Mouse (Mus musculus): Measurements from ENCODE around the gene Sptlc2. TPM values are rescaled to one million over a fixed set of nuclear protein-coding genes. Genes with fewer than 3 reads are reported as not detected.

Sptlc2 gene
- polyA plus RNA-seq, 1 experiment from 2014 or later: 131 TPM

DNA sequence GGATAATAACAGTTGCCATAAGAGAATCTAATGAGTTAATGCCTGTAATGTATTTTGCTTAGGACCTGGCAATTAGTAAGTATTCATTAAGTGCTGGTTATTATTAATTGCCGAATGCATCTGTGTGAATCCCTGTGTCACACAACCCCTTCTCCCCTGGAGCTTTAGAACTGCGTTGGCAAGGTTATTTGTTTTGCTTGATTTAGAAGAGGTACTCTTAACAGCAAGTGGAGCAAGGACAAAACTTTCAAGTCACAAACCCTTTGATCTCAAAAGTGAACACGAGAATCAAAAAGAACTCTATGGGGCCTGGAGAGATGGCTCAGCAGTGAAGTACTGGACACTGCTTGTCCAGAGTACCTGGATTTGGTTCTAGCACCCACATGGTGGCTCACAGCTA, 1.1 kb upstream of the Sptlc2 start:
- no peak for TF ChIP-seq CTCF (IDR thresholded peaks at IDR 0.05; ENCODE audit: low read depth)
- Histone ChIP-seq H3K27ac (peak overlapping the region; percentile 86; the same call in 1 of the 2 replicates), H3K4me2 (ENCODE audit: low read length) (peak overlapping the region; percentile 56; the same call in 1 of the 2 replicates), H3K27me3 (ENCODE audit: insufficient read depth, low read length) (no peaks in the 10 kb centered on the region), H3K9me3 (replicated peaks; ENCODE audit: low read length) (no peaks in the 10 kb centered on the region), H3K9ac (ENCODE audit: low read depth, low read length) (no peak overlapping the region), H3K4me1 (replicated peaks; ENCODE audit: insufficient read depth, low read length) (peaks cover 10% of the 10 kb centered on the region; the same call in 1 of the 2 replicates), H3K4me3 (replicated peaks; ENCODE audit: low read depth, low read length) (0 out of 2 replicates have a peak overlapping the region, but pooled peaks have one; percentile 42), H3K36me3 (ENCODE audit: insufficient read depth, low read length) (no peaks in the 10 kb centered on the region)
- DNase-seq (ENCODE audit: low spot score) (no peak), ATAC-seq (replicated peaks; ENCODE audit: low FRiP score, low read depth) (no peak)
- WGBS: 65% methylated on average over 3 of the region's 3 CpGs

DNA sequence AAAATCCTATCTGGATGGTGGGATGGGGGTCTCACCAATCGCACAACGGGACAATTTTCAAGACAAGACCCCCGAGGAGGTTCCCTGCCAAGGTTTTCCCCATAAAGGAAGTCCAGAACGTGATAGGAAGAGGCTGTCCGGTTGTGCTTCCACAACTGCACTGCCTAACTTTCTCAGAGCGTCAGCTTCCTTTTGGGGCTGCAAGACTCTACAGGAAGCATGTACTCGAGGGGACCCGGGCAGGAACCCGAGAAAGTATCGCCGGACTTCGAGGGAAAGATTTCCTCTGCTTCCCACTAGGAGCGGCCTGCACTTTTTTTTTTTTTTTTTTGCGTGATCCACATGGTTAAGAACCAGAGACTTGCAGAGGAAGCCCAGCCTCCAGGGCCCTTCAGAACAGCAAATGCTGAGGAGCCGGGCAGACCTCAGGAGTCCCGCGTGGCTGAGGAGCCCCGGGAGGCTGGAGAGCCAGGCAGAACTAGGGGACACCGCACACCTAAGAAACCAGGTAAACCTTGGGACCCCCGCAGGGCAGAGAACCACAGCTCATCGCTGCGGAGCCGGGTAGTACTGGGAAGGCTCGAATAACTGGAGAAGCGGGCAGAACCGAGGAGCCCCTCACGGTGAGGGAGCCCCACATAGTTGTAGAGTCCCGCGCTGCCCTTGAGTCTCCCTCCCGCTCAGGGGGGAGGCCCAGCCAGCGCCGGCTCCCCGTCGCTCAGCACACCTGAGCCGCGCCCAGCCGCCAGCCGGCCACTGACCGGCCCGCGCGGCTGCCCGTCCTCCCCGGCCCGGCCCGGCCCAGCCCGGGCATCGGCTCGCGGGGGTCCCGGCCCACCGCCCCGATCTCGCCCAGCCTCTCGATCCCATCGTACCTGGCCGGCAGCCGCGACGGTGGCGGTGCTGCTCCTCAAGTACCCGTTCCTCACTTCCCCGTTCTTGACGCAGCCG, 709 bp downstream of the Sptlc2 start:
- peak overlapping the region; percentile 85 for H3K4me2 ChIP-seq (ENCODE audit: low read length)
- no peaks in the 10 kb centered on the region for H3K36me3 ChIP-seq (ENCODE audit: insufficient read depth, low read length)
- WGBS: under 1% methylated on average over 60 of the region's 65 CpGs
- H3K4me1 ChIP-seq (replicated peaks; ENCODE audit: insufficient read depth, low read length): peaks cover 10% of the 10 kb centered on the region; the same call in 1 of the 2 replicates
- no peak for TF ChIP-seq CTCF (IDR thresholded peaks at IDR 0.05; ENCODE audit: low read depth)
- H3K27me3 ChIP-seq (ENCODE audit: insufficient read depth, low read length): no peaks in the 10 kb centered on the region
- H3K27ac ChIP-seq: peak overlapping the region; percentile 94
- DNase-seq (ENCODE audit: low spot score) (peak; percentile 55), ATAC-seq (replicated peaks; ENCODE audit: low FRiP score, low read depth) (peak; percentile 44)
- no peaks in the 10 kb centered on the region for H3K9me3 ChIP-seq (replicated peaks; ENCODE audit: low read length)
- H3K4me3 ChIP-seq (replicated peaks; ENCODE audit: low read depth, low read length): peak overlapping the region; percentile 98
- H3K9ac ChIP-seq (ENCODE audit: low read depth, low read length): peak overlapping the region; percentile 94

DNA sequence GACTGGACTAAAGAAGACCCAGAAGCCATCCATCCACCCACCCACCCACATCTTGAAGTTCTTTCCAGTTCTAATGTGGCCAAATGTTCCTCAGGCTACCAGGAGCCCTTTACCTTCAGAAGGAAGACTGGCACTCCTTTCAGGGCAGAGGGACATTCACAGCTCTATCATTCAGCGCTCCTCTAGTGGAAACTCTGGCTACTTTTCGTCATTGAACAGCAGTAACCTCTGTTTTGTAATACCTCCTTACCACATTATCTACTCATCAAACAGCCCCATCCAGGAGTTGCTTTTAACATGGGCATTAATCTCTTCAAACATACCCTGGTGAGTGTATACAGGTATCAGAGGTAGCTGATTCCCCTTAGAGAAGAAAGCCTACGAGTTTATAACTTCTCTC, 3.1 kb downstream of the Sptlc2 start:
- 88% methylated on average over 3 of the region's 3 CpGs for WGBS
- Histone ChIP-seq H3K27me3 (ENCODE audit: insufficient read depth, low read length) (no peaks in the 10 kb centered on the region), H3K9ac (ENCODE audit: low read depth, low read length) (no peak overlapping the region), H3K9me3 (replicated peaks; ENCODE audit: low read length) (no peaks in the 10 kb centered on the region), H3K4me2 (ENCODE audit: low read length) (no peak overlapping the region), H3K27ac (no peak overlapping the region), H3K4me1 (replicated peaks; ENCODE audit: insufficient read depth, low read length) (peaks cover 14% of the 10 kb centered on the region; the same call in 1 of the 2 replicates), H3K36me3 (ENCODE audit: insufficient read depth, low read length) (no peaks in the 10 kb centered on the region), H3K4me3 (replicated peaks; ENCODE audit: low read depth, low read length) (no peak overlapping the region)
- no peak for TF ChIP-seq CTCF (IDR thresholded peaks at IDR 0.05; ENCODE audit: low read depth)
- no peak for DNase-seq (ENCODE audit: low spot score)
- ATAC-seq (replicated peaks; ENCODE audit: low FRiP score, low read depth): no peak

DNA sequence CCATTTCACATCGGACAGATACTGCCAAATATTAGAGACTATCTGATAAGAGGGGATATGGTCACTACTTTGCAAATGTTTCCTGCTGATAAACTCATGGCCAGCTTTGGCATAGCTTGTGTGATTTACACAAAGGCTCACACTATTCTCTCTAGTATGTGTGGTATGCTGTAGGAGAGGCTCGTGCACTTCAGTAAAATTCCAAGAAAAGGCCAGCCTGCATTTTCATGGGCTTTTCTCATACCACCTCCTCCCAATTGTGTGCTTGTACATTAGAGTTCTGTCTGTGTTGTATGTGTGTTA, 6.8 kb downstream of the Sptlc2 start:
- no peaks in the 10 kb centered on the region for H3K36me3 ChIP-seq (ENCODE audit: insufficient read depth, low read length)
- no peak overlapping the region for H3K4me2 ChIP-seq (ENCODE audit: low read length)
- TF ChIP-seq CTCF (IDR thresholded peaks at IDR 0.05; ENCODE audit: low read depth): no peak
- 33% methylated on average over 2 of the region's 2 CpGs for WGBS
- ATAC-seq (replicated peaks; ENCODE audit: low FRiP score, low read depth) (no peak), DNase-seq (ENCODE audit: low spot score) (peak; percentile 25)
- no peak overlapping the region for H3K9ac ChIP-seq (ENCODE audit: low read depth, low read length)
- H3K27me3 ChIP-seq (ENCODE audit: insufficient read depth, low read length): no peaks in the 10 kb centered on the region
- peak overlapping the region; percentile 44; the same call in 1 of the 2 replicates for H3K27ac ChIP-seq
- no peak overlapping the region for H3K4me3 ChIP-seq (replicated peaks; ENCODE audit: low read depth, low read length)
- H3K4me1 ChIP-seq (replicated peaks; ENCODE audit: insufficient read depth, low read length): 0 out of 2 replicates have a peak, but pooled peaks cover 8% of the 10 kb centered on the region
- H3K9me3 ChIP-seq (replicated peaks; ENCODE audit: low read length): no peaks in the 10 kb centered on the region

DNA sequence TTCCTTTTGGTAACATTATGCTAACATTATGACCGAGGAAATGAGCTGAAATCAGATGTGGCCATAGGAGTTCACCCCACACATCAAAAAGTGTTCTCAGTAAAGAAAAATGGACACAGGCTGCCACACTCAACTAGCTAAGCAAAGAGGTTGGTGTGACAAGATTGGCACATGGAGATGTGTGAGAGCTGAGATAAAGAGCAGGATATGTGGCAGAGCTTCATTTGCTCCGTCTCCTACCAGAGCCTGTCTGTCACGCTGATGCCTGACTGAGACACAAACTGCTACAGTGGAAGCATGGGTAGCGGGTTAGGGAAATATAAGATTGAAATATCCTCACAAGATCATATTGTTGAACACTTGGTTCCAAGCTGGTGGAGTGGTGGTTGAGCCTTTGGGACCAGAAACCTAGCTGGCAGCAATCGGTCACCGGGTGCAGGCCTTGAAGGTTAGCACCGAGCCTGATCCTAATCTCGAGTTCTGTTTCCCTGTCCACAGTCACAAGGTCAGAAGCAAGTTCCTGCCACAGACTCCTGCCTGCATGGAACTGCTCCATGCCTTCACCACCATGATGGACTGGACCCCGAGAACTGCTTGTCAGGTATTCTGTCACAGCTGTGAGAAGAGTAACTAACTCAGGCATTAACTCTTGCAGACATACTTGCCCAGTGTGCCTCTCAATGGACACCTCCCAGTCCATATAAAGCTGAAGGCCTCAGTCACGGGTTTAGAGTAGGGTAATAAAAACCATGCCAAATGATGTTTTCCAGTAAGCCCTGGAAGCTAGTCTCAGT, 7.4 kb downstream of the Sptlc2 start:
- no peaks in the 10 kb centered on the region for H3K9me3 ChIP-seq (replicated peaks; ENCODE audit: low read length)
- H3K27me3 ChIP-seq (ENCODE audit: insufficient read depth, low read length): no peaks in the 10 kb centered on the region
- no peak overlapping the region for H3K9ac ChIP-seq (ENCODE audit: low read depth, low read length)
- no peak for TF ChIP-seq CTCF (IDR thresholded peaks at IDR 0.05; ENCODE audit: low read depth)
- no peaks in the 10 kb centered on the region for H3K36me3 ChIP-seq (ENCODE audit: insufficient read depth, low read length)
- 0 out of 2 replicates have a peak, but pooled peaks cover 4% of the 10 kb centered on the region for H3K4me1 ChIP-seq (replicated peaks; ENCODE audit: insufficient read depth, low read length)
- DNase-seq (ENCODE audit: low spot score) (no peak), ATAC-seq (replicated peaks; ENCODE audit: low FRiP score, low read depth) (no peak)
- H3K27ac ChIP-seq: peak overlapping the region; percentile 44
- H3K4me3 ChIP-seq (replicated peaks; ENCODE audit: low read depth, low read length): no peak overlapping the region
- no peak overlapping the region for H3K4me2 ChIP-seq (ENCODE audit: low read length)
- WGBS: 69% methylated on average over 10 of the region's 10 CpGs

DNA sequence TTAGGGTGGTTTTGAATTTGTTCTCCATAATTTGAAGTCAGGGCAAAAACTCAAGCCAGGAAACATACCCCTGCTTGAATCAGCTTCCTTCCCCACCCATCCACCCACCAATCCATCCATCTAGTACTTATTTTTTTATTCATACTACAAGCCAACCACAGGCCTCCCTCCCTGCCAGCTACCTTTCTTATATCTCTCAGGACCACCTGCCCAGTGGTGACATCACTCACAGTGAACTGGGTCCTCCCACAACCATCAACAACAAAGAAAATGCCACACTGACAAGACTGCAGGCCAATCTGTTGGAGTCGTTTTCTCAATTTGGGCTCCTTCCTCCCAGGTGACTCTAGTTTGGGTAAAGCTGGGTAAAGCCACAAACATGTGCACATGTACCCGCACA, 8.7 kb downstream of the Sptlc2 start:
- 88% methylated on average over 2 of the region's 2 CpGs for WGBS

More for the DNA sequence above, 8.7 kb downstream of the Sptlc2 start:
- Histone ChIP-seq H3K4me1 (replicated peaks; ENCODE audit: insufficient read depth, low read length) (0 out of 2 replicates have a peak, but pooled peaks cover 4% of the 10 kb centered on the region), H3K4me3 (replicated peaks; ENCODE audit: low read depth, low read length) (no peak overlapping the region), H3K27me3 (ENCODE audit: insufficient read depth, low read length) (no peaks in the 10 kb centered on the region), H3K9ac (ENCODE audit: low read depth, low read length) (no peak overlapping the region), H3K36me3 (ENCODE audit: insufficient read depth, low read length) (no peaks in the 10 kb centered on the region), H3K9me3 (replicated peaks; ENCODE audit: low read length) (no peaks in the 10 kb centered on the region), H3K4me2 (ENCODE audit: low read length) (no peak overlapping the region), H3K27ac (no peak overlapping the region)
- no peak for ATAC-seq (replicated peaks; ENCODE audit: low FRiP score, low read depth)
- TF ChIP-seq CTCF (IDR thresholded peaks at IDR 0.05; ENCODE audit: low read depth): no peak
- no peak for DNase-seq (ENCODE audit: low spot score)
